Mouse (Mus musculus): ENCODE measurements at regions not wholly inside any gene's neighbourhood (a gene's known extent, or its start where the extent isn't known, plus 50 kb on each side); places are given as distances from the start of the nearest gene placed in this dataset.

DNA sequence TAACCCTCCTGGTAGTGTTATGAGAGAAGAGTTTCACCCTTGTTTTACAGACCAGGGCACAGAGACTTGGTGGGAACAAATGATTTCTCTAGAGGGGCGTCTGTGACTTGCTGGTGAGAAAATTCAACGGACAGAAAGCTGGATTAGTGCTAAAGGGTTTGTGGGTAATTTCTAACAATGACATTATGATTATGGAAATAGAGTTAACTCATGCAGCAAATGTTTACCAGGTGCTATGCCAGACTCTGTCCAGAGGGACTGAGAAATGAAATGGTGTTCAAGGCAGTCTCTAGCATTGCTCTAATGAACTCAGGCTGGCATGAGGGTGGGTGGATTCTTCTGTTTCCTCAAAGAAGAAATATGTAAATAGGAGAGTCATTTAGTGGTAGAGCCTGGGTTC lies 128.5 kb upstream of the 4933402D24Rik start:
- TF ChIP-seq ZC3H11A (IDR thresholded peaks at IDR 0.05; ENCODE audit: borderline replicate concordance, low read depth, low read length) (no peak), MAFK (IDR thresholded peaks at IDR 0.05; ENCODE audit: insufficient read depth, low read depth, low read length) (no peak), CHD2 (IDR thresholded peaks at IDR 0.05; ENCODE audit: low read depth, low read length) (no peak), HCFC1 (IDR thresholded peaks at IDR 0.05; ENCODE audit: borderline replicate concordance, insufficient read depth, low read length) (no peak), ZNF384 (IDR thresholded peaks at IDR 0.05; ENCODE audit: low read depth, low read length) (no peak)
- Histone ChIP-seq H3K4me3 (ENCODE audit: insufficient read depth in 1 of 2, low read depth in 1 of 2, low read length in 2 of 2, poor library complexity in 1 of 2, severe bottlenecking in 1 of 2) (no peak overlapping the region), H3K36me3 (ENCODE audit: control insufficient read depth, insufficient read depth, low read length, poor library complexity, severe bottlenecking) (no peaks in the 10 kb centered on the region), H3K4me1 (ENCODE audit: control insufficient read depth in 2 of 2, insufficient read depth in 2 of 2, low read length in 2 of 2, poor library complexity in 1 of 2) (no peaks in the 10 kb centered on the region), H3K27ac (ENCODE audit: insufficient read depth, low read depth, low read length, poor library complexity, severe bottlenecking) (no peak overlapping the region), H3K9me3 (ENCODE audit: control insufficient read depth, insufficient read depth, low read depth, low read length) (no peaks in the 10 kb centered on the region), H3K9ac (ENCODE audit: insufficient read depth, low read depth, low read length, poor library complexity, severe bottlenecking) (no peak overlapping the region)
- DNase-seq (ENCODE audit: low read depth, low spot score): no peak
- in situ Hi-C loops (cut with MboI; ENCODE audit: low sequenced_read_pairs in 2 of 2, unreplicated experiment in 2 of 2): loop anchor here in 1 of 2 experiments (25.0 kb wide), 1 partner anchor 540 kb away; no protein-coding TSS in a partner anchor

GRCm38 (mm10) chr1:63879570-63879969 lies 110.5 kb upstream of the 4933402D24Rik start:
- no peak overlapping the region for H3K27ac ChIP-seq (ENCODE audit: insufficient read depth, low read depth, low read length, poor library complexity, severe bottlenecking)
- no peaks in the 10 kb centered on the region for H3K36me3 ChIP-seq (ENCODE audit: control insufficient read depth, insufficient read depth, low read length, poor library complexity, severe bottlenecking)
- no peak for DNase-seq (ENCODE audit: low read depth, low spot score)
- in situ Hi-C loops (cut with MboI; ENCODE audit: low sequenced_read_pairs in 2 of 2, unreplicated experiment in 2 of 2): loop anchor here in 1 of 2 experiments (25.0 kb wide), 1 partner anchor 558 kb away; no protein-coding TSS in a partner anchor
- no peaks in the 10 kb centered on the region for H3K9me3 ChIP-seq (ENCODE audit: control insufficient read depth, insufficient read depth, low read depth, low read length)
- no peaks in the 10 kb centered on the region for H3K4me1 ChIP-seq (ENCODE audit: control insufficient read depth in 2 of 2, insufficient read depth in 2 of 2, low read length in 2 of 2, poor library complexity in 1 of 2)
- H3K4me3 ChIP-seq (ENCODE audit: insufficient read depth in 1 of 2, low read depth in 1 of 2, low read length in 2 of 2, poor library complexity in 1 of 2, severe bottlenecking in 1 of 2): no peak overlapping the region
- no peak overlapping the region for H3K9ac ChIP-seq (ENCODE audit: insufficient read depth, low read depth, low read length, poor library complexity, severe bottlenecking)
- TF ChIP-seq ZNF384 (IDR thresholded peaks at IDR 0.05; ENCODE audit: low read depth, low read length): no peak
- TF ChIP-seq CHD2 (IDR thresholded peaks at IDR 0.05; ENCODE audit: low read depth, low read length): no peak
- no peak for TF ChIP-seq ZC3H11A (IDR thresholded peaks at IDR 0.05; ENCODE audit: borderline replicate concordance, low read depth, low read length)
- no peak for TF ChIP-seq HCFC1 (IDR thresholded peaks at IDR 0.05; ENCODE audit: borderline replicate concordance, insufficient read depth, low read length)
- no peak for TF ChIP-seq MAFK (IDR thresholded peaks at IDR 0.05; ENCODE audit: insufficient read depth, low read depth, low read length)

- no peaks in the 10 kb centered on the region for H3K4me1 ChIP-seq (ENCODE audit: control insufficient read depth in 2 of 2, insufficient read depth in 2 of 2, low read length in 2 of 2, poor library complexity in 1 of 2)
- H3K27ac ChIP-seq (ENCODE audit: insufficient read depth, low read depth, low read length, poor library complexity, severe bottlenecking): no peak overlapping the region
- in situ Hi-C loops (cut with MboI; ENCODE audit: low sequenced_read_pairs in 2 of 2, unreplicated experiment in 2 of 2): loop anchor here in 1 of 2 experiments (25.0 kb wide), 1 partner anchor 561 kb away; no protein-coding TSS in a partner anchor
- no peak for DNase-seq (ENCODE audit: low read depth, low spot score)
- H3K9me3 ChIP-seq (ENCODE audit: control insufficient read depth, insufficient read depth, low read depth, low read length): no peaks in the 10 kb centered on the region
- H3K36me3 ChIP-seq (ENCODE audit: control insufficient read depth, insufficient read depth, low read length, poor library complexity, severe bottlenecking): no peaks in the 10 kb centered on the region
- TF ChIP-seq HCFC1 (IDR thresholded peaks at IDR 0.05; ENCODE audit: borderline replicate concordance, insufficient read depth, low read length) (no peak), MAFK (IDR thresholded peaks at IDR 0.05; ENCODE audit: insufficient read depth, low read depth, low read length) (no peak), ZC3H11A (IDR thresholded peaks at IDR 0.05; ENCODE audit: borderline replicate concordance, low read depth, low read length) (no peak), ZNF384 (IDR thresholded peaks at IDR 0.05; ENCODE audit: low read depth, low read length) (no peak), CHD2 (IDR thresholded peaks at IDR 0.05; ENCODE audit: low read depth, low read length) (no peak)
- no peak overlapping the region for H3K4me3 ChIP-seq (ENCODE audit: insufficient read depth in 1 of 2, low read depth in 1 of 2, low read length in 2 of 2, poor library complexity in 1 of 2, severe bottlenecking in 1 of 2)
- no peak overlapping the region for H3K9ac ChIP-seq (ENCODE audit: insufficient read depth, low read depth, low read length, poor library complexity, severe bottlenecking)
Observed at GRCm38 (mm10) chr1:63876589-63877251, 107.7 kb upstream of the 4933402D24Rik start.

- DNase-seq (ENCODE audit: low read depth, low spot score): no peak
- TF ChIP-seq ZNF384 (IDR thresholded peaks at IDR 0.05; ENCODE audit: low read depth, low read length): no peak
- no peak for TF ChIP-seq ZC3H11A (IDR thresholded peaks at IDR 0.05; ENCODE audit: borderline replicate concordance, low read depth, low read length)
- no peak for TF ChIP-seq CHD2 (IDR thresholded peaks at IDR 0.05; ENCODE audit: low read depth, low read length)
- no peak for TF ChIP-seq HCFC1 (IDR thresholded peaks at IDR 0.05; ENCODE audit: borderline replicate concordance, insufficient read depth, low read length)
- no peak for TF ChIP-seq MAFK (IDR thresholded peaks at IDR 0.05; ENCODE audit: insufficient read depth, low read depth, low read length)
- H3K4me3 ChIP-seq (ENCODE audit: insufficient read depth in 1 of 2, low read depth in 1 of 2, low read length in 2 of 2, poor library complexity in 1 of 2, severe bottlenecking in 1 of 2): no peak overlapping the region
- H3K27ac ChIP-seq (ENCODE audit: insufficient read depth, low read depth, low read length, poor library complexity, severe bottlenecking): no peak overlapping the region
- H3K9ac ChIP-seq (ENCODE audit: insufficient read depth, low read depth, low read length, poor library complexity, severe bottlenecking): no peak overlapping the region
- in situ Hi-C loops (cut with MboI; ENCODE audit: low sequenced_read_pairs in 2 of 2, unreplicated experiment in 2 of 2): loop anchor here in 1 of 2 experiments (25.0 kb wide), 1 partner anchor 562 kb away; no protein-coding TSS in a partner anchor
- no peaks in the 10 kb centered on the region for H3K4me1 ChIP-seq (ENCODE audit: control insufficient read depth in 2 of 2, insufficient read depth in 2 of 2, low read length in 2 of 2, poor library complexity in 1 of 2)
- H3K9me3 ChIP-seq (ENCODE audit: control insufficient read depth, insufficient read depth, low read depth, low read length): no peaks in the 10 kb centered on the region
- no peaks in the 10 kb centered on the region for H3K36me3 ChIP-seq (ENCODE audit: control insufficient read depth, insufficient read depth, low read length, poor library complexity, severe bottlenecking)
Observed at GRCm38 (mm10) chr1:63875297-63875962, 106.4 kb upstream of the 4933402D24Rik start.

All from ES-E14 (cell line).